Mouse (Mus musculus) midbrain, postnatal 0 days (tissue): ENCODE data around the gene Irf8. TPM values are rescaled to one million over a fixed set of nuclear protein-coding genes. Genes with fewer than 3 reads are reported as not detected.

Experiments used
- ATAC-seq: fragments of 200-750 bp; cut with Nextera tagmentation; 2 replicates; pipeline ENCODE4 v1.8.0; 2017; ENCODE audit warnings: moderate number of reproducible peaks, mild to moderate bottlenecking, moderate TSS enrichment, moderate library complexity; ENCODE audit not compliant: low FRiP score
- DNase-seq: peaks from one replicate; pipeline ENCODE4 v3.0.0-alpha.2; 2015; ENCODE audit warnings: low spot score
- H3K27ac ChIP-seq: fragments of 300-500 bp; sonication (generic); 2 replicates; pipeline ENCODE4 v1.5.1; 2014; ENCODE audit warnings: low read depth, mild to moderate bottlenecking, low read length, mixed read lengths
- H3K27me3 ChIP-seq: fragments of 300-500 bp; sonication (generic); 2 replicates; pipeline ENCODE4 v1.6.1; 2014; ENCODE audit warnings: low read length, control low read depth, mixed read lengths; ENCODE audit not compliant: insufficient read depth
- H3K36me3 ChIP-seq: fragments of 300-500 bp; sonication (generic); 2 replicates; pipeline ENCODE4 v1.6.1; 2014; ENCODE audit warnings: low read length, control low read depth, mixed read lengths; ENCODE audit not compliant: insufficient read depth
- H3K4me1 ChIP-seq: fragments of 300-500 bp; sonication (generic); 2 replicates; pipeline ENCODE4 v1.6.1; 2014; ENCODE audit warnings: mild to moderate bottlenecking, control low read depth, antibody characterized with exemption, low read length, mixed read lengths; ENCODE audit not compliant: insufficient read depth
- H3K4me2 ChIP-seq: fragments of 300-500 bp; sonication (generic); 2 replicates; pipeline ENCODE4 v1.6.1; 2014; ENCODE audit warnings: low read depth, mild to moderate bottlenecking, low read length, mixed read lengths; ENCODE audit not compliant: poor library complexity, severe bottlenecking
- H3K4me3 ChIP-seq: fragments of 300-500 bp; sonication (generic); 2 replicates; pipeline ENCODE4 v1.5.1; 2014; ENCODE audit warnings: low read depth, mild to moderate bottlenecking, low read length, moderate library complexity
- H3K9ac ChIP-seq: fragments of 300-500 bp; sonication (generic); replicated peaks from 2 replicates; pipeline ENCODE4 v1.6.1; 2014; ENCODE audit warnings: mild to moderate bottlenecking, low read length, moderate library complexity, mixed read lengths; ENCODE audit not compliant: poor library complexity, severe bottlenecking
- H3K9me3 ChIP-seq: fragments of 300-500 bp; sonication (generic); 2 replicates; pipeline ENCODE4 v1.6.1; 2016; ENCODE audit warnings: low read length, control low read depth
- CTCF ChIP-seq: IDR thresholded peaks from 2 replicates; pipeline ENCODE4 v1.5.1; 2016; ENCODE audit warnings: antibody characterized with exemption, mild to moderate bottlenecking
- WGBS: fragments of 180-500 bp; shearing (Covaris S2); extraction: QIAGEN DNeasy Blood & Tissue Kit; methylation state at CpG from one replicate; pipeline ENCODE4 v1.1.7; 2014; 5-methylcytosine and 5-hydroxymethylcytosine counted together
- polyA plus RNA-seq: library from polyadenylated mRNA; unstranded; fragments of >200 nt; fragmentation: Nextera tagmentation; extraction: Ambion mirVana; gene quantifications from 2 replicates; pipeline ENCODE4 v1.2.1, GENCODE M21; 2015
- total RNA-seq: library from RNA; depleted of rRNA; stranded (reverse); fragments of >200 nt; gene quantifications from 2 replicates; pipeline ENCODE4 v1.2.3, GENCODE M21; 2014

Gene Irf8
- total and polyA plus RNA-seq, 2 experiments from 2014 or later = 3.2 to 5.0 TPM

GRCm38 (mm10) chr8:120700053-120700452 lies 36.1 kb upstream of the Irf8 start:
- no peak for TF ChIP-seq CTCF
- H3K27ac ChIP-seq = no peak overlapping the region

GRCm38 (mm10) chr8:120701758-120702465 lies 34.2 kb upstream of the Irf8 start:
- no peak overlapping the region for H3K27ac ChIP-seq
- H3K4me2 ChIP-seq = no peak overlapping the region
- no peaks in the 10 kb centered on the region for H3K9me3 ChIP-seq
- no peaks in the 10 kb centered on the region for H3K4me1 ChIP-seq
- H3K9ac ChIP-seq = no peak overlapping the region
- 69% methylated on average over 19 of the region's 19 CpGs for WGBS
- no peak overlapping the region for H3K4me3 ChIP-seq
- no peaks in the 10 kb centered on the region for H3K36me3 ChIP-seq
- H3K27me3 ChIP-seq = no peaks in the 10 kb centered on the region
- ATAC-seq (no peak), DNase-seq (no peak)
- TF ChIP-seq CTCF = no peak

More at GRCm38 (mm10) chr8:120700053-120700452, 36.1 kb upstream of the Irf8 start:
- H3K9me3 ChIP-seq = no peaks in the 10 kb centered on the region
- no peaks in the 10 kb centered on the region for H3K36me3 ChIP-seq
- H3K27me3 ChIP-seq = no peaks in the 10 kb centered on the region
- ATAC-seq = no peak
- H3K4me2 ChIP-seq = no peak overlapping the region
- WGBS = 88% methylated on average over 4 of the region's 4 CpGs
- no peak for DNase-seq
- H3K4me1 ChIP-seq = 0 out of 2 replicates have a peak, but pooled peaks cover 6% of the 10 kb centered on the region
- H3K9ac ChIP-seq = no peak overlapping the region
- H3K4me3 ChIP-seq = no peak overlapping the region

- Histone ChIP-seq H3K9me3 (no peaks in the 10 kb centered on the region), H3K4me3 (no peak overlapping the region), H3K9ac (no peak overlapping the region), H3K4me1 (no peaks in the 10 kb centered on the region), H3K36me3 (no peaks in the 10 kb centered on the region), H3K27me3 (no peaks in the 10 kb centered on the region), H3K4me2 (no peak overlapping the region), H3K27ac (no peak overlapping the region)
- whole genome bisulfite sequencing = 84% methylated on average over 9 of the region's 9 CpGs
- TF ChIP-seq CTCF = no peak
- ATAC-seq (no peak), DNase-seq (no peak)
Observed at GRCm38 (mm10) chr8:120704203-120704602, 32.0 kb upstream of the Irf8 start.

GRCm38 (mm10) chr8:120705163-120705562 lies 31.0 kb upstream of the Irf8 start:
- Histone ChIP-seq H3K4me1 (no peaks in the 10 kb centered on the region), H3K9ac (no peak overlapping the region), H3K4me3 (no peak overlapping the region), H3K27ac (no peak overlapping the region), H3K27me3 (no peaks in the 10 kb centered on the region), H3K4me2 (no peak overlapping the region), H3K9me3 (no peaks in the 10 kb centered on the region), H3K36me3 (no peaks in the 10 kb centered on the region)
- no peak for ATAC-seq
- DNase-seq = no peak
- TF ChIP-seq CTCF = no peak
- WGBS = 86% methylated on average over 15 of the region's 15 CpGs

- no peak overlapping the region for H3K4me2 ChIP-seq
- H3K27ac ChIP-seq = no peak overlapping the region
- H3K4me3 ChIP-seq = no peak overlapping the region
- H3K36me3 ChIP-seq = no peaks in the 10 kb centered on the region
- ATAC-seq (no peak), DNase-seq (no peak)
- 75% methylated on average over 3 of the region's 3 CpGs for WGBS
- no peak overlapping the region for H3K9ac ChIP-seq
- no peaks in the 10 kb centered on the region for H3K4me1 ChIP-seq
- TF ChIP-seq CTCF = no peak
- H3K27me3 ChIP-seq = no peaks in the 10 kb centered on the region
- H3K9me3 ChIP-seq = no peaks in the 10 kb centered on the region
Observed at GRCm38 (mm10) chr8:120706193-120706592, 30.0 kb upstream of the Irf8 start.

GRCm38 (mm10) chr8:120709176-120709575 lies 27.0 kb upstream of the Irf8 start:
- H3K4me2 ChIP-seq = no peak overlapping the region
- H3K4me3 ChIP-seq = no peak overlapping the region
- ATAC-seq (no peak), DNase-seq (no peak)
- no peak overlapping the region for H3K27ac ChIP-seq
- no peaks in the 10 kb centered on the region for H3K27me3 ChIP-seq
- H3K9ac ChIP-seq = no peak overlapping the region
- H3K9me3 ChIP-seq = no peaks in the 10 kb centered on the region
- H3K4me1 ChIP-seq = no peaks in the 10 kb centered on the region
- TF ChIP-seq CTCF = no peak
- H3K36me3 ChIP-seq = no peaks in the 10 kb centered on the region
- WGBS = 89% methylated on average over 10 of the region's 10 CpGs
